13 mouse cellular contexts compared by ENCODE assay signal in the genomic region with DNA sequence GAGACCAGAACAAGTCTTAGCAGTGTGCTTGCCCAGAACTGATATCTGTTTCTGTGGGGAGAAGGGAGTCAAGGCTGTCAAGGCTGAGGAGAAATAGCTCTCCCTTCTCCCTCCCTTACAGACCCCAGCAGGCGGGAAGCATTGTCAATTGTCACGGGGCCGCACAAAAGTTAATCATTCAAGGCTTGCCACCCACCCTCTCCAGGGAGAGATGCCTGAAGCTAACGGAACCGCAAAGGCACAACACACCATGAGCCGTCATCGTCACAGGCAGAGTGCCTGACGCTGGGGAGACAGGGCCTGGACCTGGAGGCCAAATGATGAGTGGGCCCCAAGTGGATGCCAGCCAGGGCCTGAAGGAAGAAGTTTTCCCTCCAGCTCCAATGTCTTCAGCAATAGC. TPM values are rescaled to one million over a fixed set of nuclear protein-coding genes. Genes with fewer than 3 reads are reported as not detected.
DNase-seq lines count a peak whose midpoint lies in the region; ATAC-seq and TF ChIP-seq lines count a peak whose summit lies in the region.
"Had no signal": no experiment of that assay in that cellular context is flagged by ENCODE, and none has a peak within 500 bp of the region (broad histone marks: within the 10 kb centered on the region; RNA-seq: fewer than 3 reads in every experiment).

No protein-coding gene starts in this region.

- peaks cover 8% of the 10 kb centered on the region; the same call in 1 of the 2 replicates for H3K27me3 ChIP-seq in heart, embryonic 14.5 days (ENCODE audit: control insufficient read depth, insufficient read depth, low read length)
- no peaks in the 10 kb centered on the region for H3K27me3 ChIP-seq in liver, postnatal 0 days (ENCODE audit: insufficient read depth, low read length)
- H3K27me3 ChIP-seq in liver, embryonic 11.5 days (replicated peaks; ENCODE audit: control insufficient read depth, insufficient read depth, low read length), result no peaks in the 10 kb centered on the region
- H3K27me3 ChIP-seq in forebrain, embryonic 15.5 days, result 0 out of 2 replicates have a peak, but pooled peaks cover 11% of the 10 kb centered on the region
- peaks cover 24% of the 10 kb centered on the region for H3K27me3 ChIP-seq in neural tube, embryonic 15.5 days (replicated peaks)

- TF ChIP-seq EP300 in liver, postnatal 0 days (IDR thresholded peaks at IDR 0.05; ENCODE audit: low read depth), result no peak

- peaks cover 27 to 32% of the 10 kb centered on the region in 2 experiments for H3K4me1 ChIP-seq in heart, embryonic 14.5 days (ENCODE audit: control insufficient read depth in 2 of 2, insufficient read depth in 2 of 2, low read length in 2 of 2)
- peaks cover 16% of the 10 kb centered on the region for H3K4me1 ChIP-seq in liver, postnatal 0 days (ENCODE audit: insufficient read depth)
- H3K4me1 ChIP-seq in liver, embryonic 11.5 days (replicated peaks; ENCODE audit: control insufficient read depth, insufficient read depth, low read length), result peaks cover 10% of the 10 kb centered on the region
- peaks cover 26% of the 10 kb centered on the region for H3K4me1 ChIP-seq in forebrain, embryonic 15.5 days
- peaks cover 21% of the 10 kb centered on the region for H3K4me1 ChIP-seq in neural tube, embryonic 15.5 days

- WGBS in heart, embryonic 14.5 days, result 27% methylated on average over 8 of the region's 8 CpGs
- WGBS in liver, postnatal 0 days (ENCODE audit: insufficient replicate concordance), result 61% methylated on average over 8 of the region's 8 CpGs
- WGBS in liver, embryonic 11.5 days, result 39% methylated on average over 8 of the region's 8 CpGs
- WGBS in forebrain, embryonic 15.5 days, result 4% methylated on average over 8 of the region's 8 CpGs
- 23% methylated on average over 8 of the region's 8 CpGs for WGBS in neural tube, embryonic 15.5 days

- DNase-seq in heart, postnatal 25 days (ENCODE audit: low spot score), result no peak
- no peak for DNase-seq in liver, postnatal 0 days
- DNase-seq in liver, embryonic 11.5 days (ENCODE audit: low spot score), result no peak
- no peak for DNase-seq in layer of hippocampus, adult 11-12 months (ENCODE audit: low spot score)
- DNase-seq: adrenal gland, postnatal 25 days; cerebellum, adult 18-20 months; spleen, adult 18-20 months had no signal

- peak overlapping the region; percentile 32 for H3K9ac ChIP-seq in heart, embryonic 14.5 days (ENCODE audit: low read length)
- no peak overlapping the region for H3K9ac ChIP-seq in liver, postnatal 0 days (replicated peaks)
- H3K9ac ChIP-seq in liver, embryonic 11.5 days (ENCODE audit: low read depth, low read length), result no peak overlapping the region
- H3K9ac ChIP-seq in forebrain, embryonic 15.5 days (replicated peaks), result 0 out of 2 replicates have a peak overlapping the region, but pooled peaks have one; percentile 13
- no peak overlapping the region for H3K9ac ChIP-seq in neural tube, embryonic 15.5 days (replicated peaks)
- H3K9ac ChIP-seq: embryonic facial prominence, embryonic 12.5 days; hindbrain, embryonic 15.5 days had no signal

- no peaks in the 10 kb centered on the region for H3K36me3 ChIP-seq in heart, embryonic 14.5 days (ENCODE audit: control insufficient read depth, insufficient read depth, low read length)
- peaks cover 8% of the 10 kb centered on the region; the same call in 1 of the 2 replicates for H3K36me3 ChIP-seq in liver, postnatal 0 days (replicated peaks; ENCODE audit: insufficient read depth, low read length)
- no peaks in the 10 kb centered on the region for H3K36me3 ChIP-seq in liver, embryonic 11.5 days (ENCODE audit: control insufficient read depth, insufficient read depth, low read length)
- no peaks in the 10 kb centered on the region for H3K36me3 ChIP-seq in forebrain, embryonic 15.5 days
- no peaks in the 10 kb centered on the region for H3K36me3 ChIP-seq in neural tube, embryonic 15.5 days
- H3K36me3 ChIP-seq: embryonic facial prominence, embryonic 12.5 days; hindbrain, embryonic 15.5 days had no signal

- no peaks in the 10 kb centered on the region for H3K9me3 ChIP-seq in heart, embryonic 14.5 days (ENCODE audit: control insufficient read depth, low read length)
- H3K9me3 ChIP-seq in liver, postnatal 0 days (ENCODE audit: low read length), result no peaks in the 10 kb centered on the region
- no peaks in the 10 kb centered on the region for H3K9me3 ChIP-seq in liver, embryonic 11.5 days (ENCODE audit: control insufficient read depth, low read length)
- H3K9me3 ChIP-seq in forebrain, embryonic 15.5 days, result no peaks in the 10 kb centered on the region
- no peaks in the 10 kb centered on the region for H3K9me3 ChIP-seq in neural tube, embryonic 15.5 days (replicated peaks)
- H3K9me3 ChIP-seq: embryonic facial prominence, embryonic 12.5 days; hindbrain, embryonic 15.5 days had no signal

- ATAC-seq in heart, embryonic 14.5 days (ENCODE audit: insufficient number of reproducible peaks, insufficient read depth, low FRiP score, low read depth), result no peak
- ATAC-seq in liver, postnatal 0 days, result no peak
- no peak for ATAC-seq in liver, embryonic 11.5 days (replicated peaks; ENCODE audit: low FRiP score)
- ATAC-seq in forebrain, embryonic 15.5 days (replicated peaks), result no peak
- ATAC-seq in neural tube, embryonic 15.5 days (ENCODE audit: low FRiP score), result no peak
- ATAC-seq: Patski had no signal

- no peak overlapping the region for H3K4me3 ChIP-seq in heart, embryonic 14.5 days (ENCODE audit: control insufficient read depth in 1 of 2, insufficient read depth in 1 of 2, low read depth in 1 of 2, low read length in 2 of 2)
- H3K4me3 ChIP-seq in liver, postnatal 0 days (ENCODE audit: low read depth, low read length), result no peak overlapping the region
- H3K4me3 ChIP-seq in liver, embryonic 11.5 days (ENCODE audit: low read depth, low read length), result no peak overlapping the region
- H3K4me3 ChIP-seq in forebrain, embryonic 15.5 days, result no peak overlapping the region
- H3K4me3 ChIP-seq in neural tube, embryonic 15.5 days (replicated peaks), result no peak overlapping the region
- H3K4me3 ChIP-seq: embryonic facial prominence, embryonic 12.5 days; hindbrain, embryonic 15.5 days had no signal

- no peak for TF ChIP-seq CTCF in liver, postnatal 0 days (IDR thresholded peaks at IDR 0.05; ENCODE audit: low read depth)

- peak overlapping the region; percentile 71 to 76 for H3K27ac ChIP-seq in heart, embryonic 14.5 days (replicated peaks in 1 of 2; ENCODE audit: control insufficient read depth in 1 of 2, insufficient read depth in 1 of 2, low read depth in 2 of 2, low read length in 2 of 2)
- H3K27ac ChIP-seq in liver, postnatal 0 days (ENCODE audit: low read depth), result peak overlapping the region; percentile 71; the same call in 1 of the 2 replicates
- H3K27ac ChIP-seq in liver, embryonic 11.5 days (ENCODE audit: low read depth, low read length), result no peak overlapping the region
- H3K27ac ChIP-seq in forebrain, embryonic 15.5 days (replicated peaks), result no peak overlapping the region
- 0 out of 2 replicates have a peak overlapping the region, but pooled peaks have one; percentile 10 for H3K27ac ChIP-seq in neural tube, embryonic 15.5 days (replicated peaks)
- H3K27ac ChIP-seq: hindbrain, embryonic 15.5 days had no signal

- intact Hi-C loops in heart, postnatal 25 days (cut with DNase I), result no loop called here

- peak overlapping the region; percentile 48; the same call in 1 of the 2 replicates for H3K4me2 ChIP-seq in heart, embryonic 14.5 days (ENCODE audit: low read length)
- no peak overlapping the region for H3K4me2 ChIP-seq in liver, postnatal 0 days (ENCODE audit: low read depth, low read length)
- H3K4me2 ChIP-seq in liver, embryonic 11.5 days, result no peak overlapping the region
- H3K4me2 ChIP-seq in forebrain, embryonic 15.5 days (replicated peaks), result peak overlapping the region; percentile 20; the same call in 1 of the 2 replicates
- peak overlapping the region; percentile 0; the same call in 1 of the 2 replicates for H3K4me2 ChIP-seq in neural tube, embryonic 15.5 days
- H3K4me2 ChIP-seq: embryonic facial prominence, embryonic 12.5 days; hindbrain, embryonic 15.5 days had no signal

RNA-seq across cellular contexts. Expression of gene Nfam1, which starts 22.7 kb away (rescaled TPM):
- 1.9 and 2.6 TPM in 2 replicates for polyA plus RNA-seq in heart, embryonic 14.5 days (2014; fragmentation: Nextera tagmentation; extraction: Ambion mirVana)
- 1 to 10 TPM; 2.9 TPM for total RNA-seq in heart, postnatal 25 days (2021)
- 9.4 and 10.4 TPM in 2 replicates for polyA plus RNA-seq in liver, postnatal 0 days (2015; fragmentation: Nextera tagmentation; extraction: Ambion mirVana)
- polyA plus RNA-seq in liver, embryonic 11.5 days (2014; fragmentation: Nextera tagmentation; extraction: Ambion mirVana), result 6.6 and 7.4 TPM in 2 replicates
- polyA plus RNA-seq in forebrain, embryonic 15.5 days (2015; fragmentation: Nextera tagmentation; extraction: Ambion mirVana), result 1.6 and 1.8 TPM in 2 replicates
- polyA plus RNA-seq in neural tube, embryonic 15.5 days (2015; fragmentation: Nextera tagmentation; extraction: Ambion mirVana), result 1.7 and 2.5 TPM in 2 replicates
- polyA plus RNA-seq: Patski had no signal

RNA-seq across cellular contexts. Expression of gene Tcf20, which starts 22.8 kb away (rescaled TPM):
- polyA plus RNA-seq in heart, embryonic 14.5 days (2014; fragmentation: Nextera tagmentation; extraction: Ambion mirVana), result 6.7 and 7.2 TPM in 2 replicates
- 10 to 100 TPM; 52.2 to 55.8 TPM for total RNA-seq in heart, postnatal 25 days (2021)
- 1.6 and 1.8 TPM in 2 replicates for polyA plus RNA-seq in liver, postnatal 0 days (2015; fragmentation: Nextera tagmentation; extraction: Ambion mirVana)
- polyA plus RNA-seq in liver, embryonic 11.5 days (2014; fragmentation: Nextera tagmentation; extraction: Ambion mirVana), result 6.4 and 7.1 TPM in 2 replicates
- 18.2 and 18.7 TPM in 2 replicates for polyA plus RNA-seq in forebrain, embryonic 15.5 days (2015; fragmentation: Nextera tagmentation; extraction: Ambion mirVana)
- polyA plus RNA-seq in neural tube, embryonic 15.5 days (2015; fragmentation: Nextera tagmentation; extraction: Ambion mirVana), result 11.2 and 11.5 TPM in 2 replicates

Comparison
In these comparisons a context has a peak if more than half of its experiments do, and no peak if none do; other contexts are left out.
1. H3K27ac ChIP-seq: peak in heart, embryonic 14.5 days (2 of 2), liver, postnatal 0 days (single experiment) and neural tube, embryonic 15.5 days (single experiment); none in liver, embryonic 11.5 days (single experiment) and forebrain, embryonic 15.5 days (single experiment).
2. H3K4me2 ChIP-seq: peak in heart, embryonic 14.5 days (single experiment), forebrain, embryonic 15.5 days (single experiment) and neural tube, embryonic 15.5 days (single experiment); none in liver, postnatal 0 days (single experiment) and liver, embryonic 11.5 days (single experiment).
3. H3K9ac ChIP-seq: peak in heart, embryonic 14.5 days (single experiment) and forebrain, embryonic 15.5 days (single experiment); none in liver, postnatal 0 days (single experiment), liver, embryonic 11.5 days (single experiment) and neural tube, embryonic 15.5 days (single experiment).